Mouse (Mus musculus): ENCODE results near the gene Ilf3.

DNA sequence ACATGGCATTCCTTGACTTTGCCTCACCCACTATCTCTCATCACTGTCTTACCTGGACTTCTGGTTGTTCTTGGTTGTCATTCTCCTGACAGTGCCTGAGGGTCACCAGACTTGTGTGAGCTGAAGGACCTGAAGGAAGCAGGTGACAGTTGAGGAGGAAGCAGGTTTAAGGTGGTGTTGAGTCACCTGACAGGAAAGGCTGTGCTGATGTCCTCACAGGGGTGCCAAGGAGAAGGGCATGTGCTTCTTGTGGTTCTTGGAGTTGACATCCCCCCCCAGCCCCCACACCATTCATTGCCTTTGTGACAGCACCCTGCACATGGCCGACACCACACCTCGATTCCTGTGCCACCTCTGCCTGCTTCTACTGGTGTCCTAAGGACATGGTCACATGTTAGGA lies 80.1 kb downstream of the Ilf3 start:
- TF ChIP-seq POLR2A (IDR thresholded peaks at IDR 0.05; ENCODE audit: borderline replicate concordance, insufficient read depth, low read length) = no peak
- no peak for TF ChIP-seq CTCF (IDR thresholded peaks at IDR 0.05; ENCODE audit: borderline replicate concordance, insufficient read depth, low read depth, low read length)
